Mouse (Mus musculus) lung, embryonic 14.5 days (tissue): ENCODE measurements around the gene Atoh1. TPM values are rescaled to one million over a fixed set of nuclear protein-coding genes. Genes with fewer than 3 reads are reported as not detected.

Source experiments
- ATAC-seq: fragments of 200-750 bp; cut with Nextera tagmentation; 2 replicates; pipeline ENCODE4 v1.8.0; 2017; ENCODE audit warnings: mild to moderate bottlenecking, moderate TSS enrichment, moderate library complexity; ENCODE audit not compliant: insufficient read depth
- DNase-seq: peaks from one replicate; pipeline ENCODE4 v3.0.0-alpha.2; 2015
- H3K27ac ChIP-seq: fragments of 300-500 bp; sonication (generic); 2 replicates; pipeline ENCODE4 v1.5.1; 2014; ENCODE audit warnings: low read depth, mild to moderate bottlenecking, moderate library complexity
- H3K27me3 ChIP-seq: fragments of 300-500 bp; sonication (generic); 2 replicates; pipeline ENCODE4 v1.6.1; 2014; ENCODE audit warnings: low read length, control low read depth; ENCODE audit not compliant: insufficient read depth
- H3K36me3 ChIP-seq: fragments of 300-500 bp; sonication (generic); 2 replicates; pipeline ENCODE4 v1.6.1; 2014; ENCODE audit warnings: control low read depth; ENCODE audit not compliant: insufficient read depth
- H3K4me1 ChIP-seq: fragments of 300-500 bp; sonication (generic); 2 replicates; pipeline ENCODE4 v1.6.1; 2014; ENCODE audit warnings: antibody characterized with exemption, control low read depth; ENCODE audit not compliant: insufficient read depth
- H3K4me2 ChIP-seq: fragments of 300-500 bp; sonication (generic); 2 replicates; pipeline ENCODE4 v1.6.1; 2014; ENCODE audit warnings: mild to moderate bottlenecking
- H3K4me3 ChIP-seq: fragments of 300-500 bp; sonication (generic); 2 replicates; pipeline ENCODE4 v1.5.1; 2014; ENCODE audit warnings: low read depth, low read length
- H3K9ac ChIP-seq: fragments of 300-500 bp; sonication (generic); 2 replicates; pipeline ENCODE4 v1.6.1; 2014
- H3K9me3 ChIP-seq: fragments of 300-500 bp; sonication (generic); 2 replicates; pipeline ENCODE4 v1.6.1; 2016; ENCODE audit warnings: low read depth, low read length, control low read depth
- CTCF ChIP-seq: IDR thresholded peaks from 2 replicates; pipeline ENCODE4 v1.5.1; 2016; ENCODE audit warnings: antibody characterized with exemption, low read depth
- WGBS: fragments of 180-500 bp; shearing (Covaris S2); extraction: QIAGEN DNeasy Blood & Tissue Kit; methylation state at CpG from one replicate; pipeline ENCODE4 v1.1.7; 2014; 5-methylcytosine and 5-hydroxymethylcytosine counted together
- polyA plus RNA-seq: library from polyadenylated mRNA; unstranded; fragments of >200 nt; fragmentation: Nextera tagmentation; extraction: Ambion mirVana; gene quantifications from 2 replicates; pipeline ENCODE4 v1.2.1, GENCODE M21; 2014

Atoh1 gene
- not detected in 2 replicates for polyA plus RNA-seq

DNA sequence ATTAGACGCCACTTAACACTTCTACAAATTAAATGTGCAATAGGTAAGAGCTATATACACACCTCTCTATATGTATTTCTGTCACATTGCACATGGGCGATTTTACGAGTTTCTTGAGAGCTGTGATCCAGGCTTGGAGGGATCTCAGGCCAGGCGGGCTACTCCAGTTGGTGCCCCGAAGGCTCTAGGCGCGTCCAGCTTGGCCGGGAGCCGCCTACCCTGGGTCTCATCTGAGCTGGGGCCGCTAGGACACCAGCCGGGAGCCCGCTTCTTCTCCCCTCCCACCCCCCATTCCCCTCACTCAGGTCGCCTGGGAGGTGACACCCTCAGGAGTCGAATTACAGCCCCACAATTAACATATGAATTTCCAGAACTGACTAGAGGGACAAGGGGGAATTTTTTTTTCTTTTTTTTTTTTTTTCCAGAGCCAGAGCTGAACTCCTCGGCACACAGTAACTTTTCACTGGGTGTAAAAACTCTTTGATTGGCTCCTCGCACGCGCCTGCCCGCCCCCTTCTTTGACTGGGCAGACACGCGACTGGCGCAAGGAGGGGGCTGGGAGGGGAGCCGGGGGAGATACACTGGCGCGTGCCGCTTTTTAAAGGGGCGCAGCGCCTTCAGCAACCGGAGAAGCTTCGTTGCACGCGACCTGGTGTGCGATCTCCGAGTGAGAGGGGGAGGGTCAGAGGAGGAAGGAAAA, at the start of gene Atoh1:
Atoh1 (plus strand) TSS at position 627 of the 700 bp plus-strand sequence.
- Histone ChIP-seq H3K27me3 (peaks cover 68% of the 10 kb centered on the region), H3K9me3 (no peaks in the 10 kb centered on the region), H3K4me1 (peaks cover 4% of the 10 kb centered on the region; the same call in 1 of the 2 replicates), H3K9ac (no peak within 1 kb of the TSS), H3K27ac (no peak within 1 kb of the TSS), H3K4me3 (peak within 1 kb of the TSS; percentile 39), H3K36me3 (no peaks in the 10 kb centered on the region), H3K4me2 (peak within 1 kb of the TSS; percentile 78)
- DNase-seq (peak; percentile 67), ATAC-seq (peak; percentile 84)
- no peak for TF ChIP-seq CTCF
- WGBS = under 1% methylated on average over 34 of the region's 34 CpGs

DNA sequence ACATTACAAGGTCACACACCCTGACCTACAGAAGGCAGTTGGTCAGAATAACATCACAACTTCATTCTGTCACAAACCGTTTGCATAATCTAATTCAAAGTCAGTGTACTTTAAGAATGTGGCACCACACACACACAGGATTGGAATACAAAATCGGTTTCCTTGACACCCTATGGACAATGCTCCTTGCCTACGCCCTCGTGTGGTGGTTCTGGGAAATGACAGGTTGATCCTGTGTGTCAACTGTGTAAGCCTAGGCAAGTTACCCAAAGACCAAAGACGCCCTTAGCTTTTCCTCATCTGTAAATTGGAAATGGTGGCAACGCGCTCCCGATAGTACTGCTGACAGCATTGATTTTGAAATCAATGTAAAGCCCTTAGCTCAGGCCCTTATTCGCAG, 45.0 kb upstream of the Atoh1 start:
- DNase-seq (peak; percentile 66), ATAC-seq (peak; percentile 65; the same call in 1 of the 2 replicates)
- Histone ChIP-seq H3K36me3 (no peaks in the 10 kb centered on the region), H3K4me1 (no peaks in the 10 kb centered on the region), H3K9me3 (no peaks in the 10 kb centered on the region), H3K9ac (no peak overlapping the region), H3K4me2 (no peak overlapping the region), H3K27ac (no peak overlapping the region), H3K4me3 (no peak overlapping the region), H3K27me3 (peaks cover 4% of the 10 kb centered on the region; the same call in 1 of the 2 replicates)
- TF ChIP-seq CTCF = peak; percentile 65
- 36% methylated on average over 9 of the region's 9 CpGs for WGBS

DNA sequence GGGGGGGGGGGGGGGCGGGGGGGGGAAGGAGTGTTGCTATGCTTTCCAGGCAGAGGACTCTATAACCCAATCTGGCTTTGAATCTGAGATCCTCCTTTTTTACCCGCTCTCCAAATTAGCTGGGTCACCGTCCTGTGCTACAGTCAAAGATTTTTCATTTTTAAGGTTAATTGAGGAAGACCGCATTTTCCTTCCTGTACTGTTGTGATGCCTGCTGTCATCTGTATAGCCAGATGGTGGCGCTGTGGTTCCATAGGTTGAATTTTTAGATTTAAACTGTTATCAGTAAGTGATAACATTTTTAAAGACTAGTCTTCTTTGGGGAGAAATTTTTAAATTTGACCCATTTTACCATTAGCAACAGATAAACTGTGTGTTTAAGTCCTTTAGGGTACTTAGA, 44.0 kb upstream of the Atoh1 start:
- no peak overlapping the region for H3K4me3 ChIP-seq
- DNase-seq (peak; percentile 77), ATAC-seq (0 out of 2 replicates have a peak, but pooled peaks have one; percentile 31)
- no peaks in the 10 kb centered on the region for H3K36me3 ChIP-seq
- no peaks in the 10 kb centered on the region for H3K4me1 ChIP-seq
- H3K4me2 ChIP-seq = peak overlapping the region; percentile 20; the same call in 1 of the 2 replicates
- WGBS = 4% methylated on average over 5 of the region's 5 CpGs
- no peak overlapping the region for H3K27ac ChIP-seq
- peaks cover 4% of the 10 kb centered on the region; the same call in 1 of the 2 replicates for H3K27me3 ChIP-seq
- no peak overlapping the region for H3K9ac ChIP-seq
- no peaks in the 10 kb centered on the region for H3K9me3 ChIP-seq
- TF ChIP-seq CTCF = peak; percentile 79

DNA sequence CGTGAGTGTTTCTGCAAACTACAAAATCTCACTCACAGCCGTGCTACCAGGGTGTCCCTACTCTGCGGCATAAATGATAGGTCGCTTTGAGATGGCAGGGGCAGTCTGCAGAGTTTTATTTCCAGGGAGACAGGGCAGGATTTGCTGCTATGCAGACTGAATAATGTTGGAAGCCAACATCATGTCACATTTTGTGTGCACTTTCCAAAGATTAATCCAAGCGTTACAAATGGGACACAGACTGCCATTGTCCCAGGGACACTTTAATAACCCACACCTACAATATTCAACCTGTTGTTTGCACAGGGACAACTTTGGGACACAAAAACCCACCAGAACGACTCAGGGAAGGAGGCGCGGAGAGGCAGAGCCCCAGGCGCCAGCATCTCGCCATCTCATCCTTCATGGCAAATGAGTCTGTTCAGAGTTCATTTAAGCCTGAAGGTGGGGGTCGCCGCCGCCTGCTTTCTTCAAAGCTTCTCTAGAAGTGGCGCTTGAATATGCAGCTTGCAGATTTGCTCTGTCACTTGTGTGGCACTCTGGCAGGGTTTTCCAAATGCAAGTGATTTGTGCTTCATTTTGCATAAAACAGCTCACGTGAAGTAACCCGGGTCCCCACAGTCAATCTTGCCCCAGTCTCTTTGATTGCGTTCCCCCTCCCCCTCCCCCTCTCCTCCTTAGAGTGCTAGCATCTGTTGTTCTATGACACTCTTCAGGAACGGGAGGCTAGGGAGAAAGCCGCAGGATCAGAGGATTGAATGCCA, 40.6 kb upstream of the Atoh1 start:
- 7% methylated on average over 19 of the region's 19 CpGs for WGBS
- no peak for TF ChIP-seq CTCF
- Histone ChIP-seq H3K9me3 (no peaks in the 10 kb centered on the region), H3K4me2 (0 out of 2 replicates have a peak overlapping the region, but pooled peaks have one; percentile 31), H3K36me3 (no peaks in the 10 kb centered on the region), H3K9ac (no peak overlapping the region), H3K4me1 (no peaks in the 10 kb centered on the region), H3K27me3 (peaks cover 4% of the 10 kb centered on the region; the same call in 1 of the 2 replicates), H3K4me3 (no peak overlapping the region), H3K27ac (no peak overlapping the region)
- ATAC-seq (no peak), DNase-seq (peak; percentile 4)

DNA sequence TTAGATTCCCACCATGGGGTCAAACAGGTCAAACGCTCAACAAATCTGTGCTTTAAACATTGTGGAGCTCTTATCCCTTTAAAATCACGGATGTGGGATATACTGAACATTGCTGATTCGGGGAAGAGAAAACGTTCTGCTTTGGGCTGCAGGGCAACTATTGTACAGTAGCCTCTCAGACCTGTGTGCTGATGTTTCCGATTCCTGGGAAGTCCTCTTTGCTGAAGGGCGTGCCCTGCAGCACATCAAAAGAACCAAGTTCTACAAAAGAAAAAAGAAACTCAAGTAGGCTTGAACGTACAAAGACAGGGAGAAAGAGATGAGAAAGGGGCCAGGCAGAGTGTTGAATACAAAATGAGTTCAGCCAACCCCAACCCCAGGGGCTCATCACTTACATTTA, 34.2 kb upstream of the Atoh1 start:
- Histone ChIP-seq H3K9me3 (no peaks in the 10 kb centered on the region), H3K4me3 (no peak overlapping the region), H3K4me2 (no peak overlapping the region), H3K4me1 (no peaks in the 10 kb centered on the region), H3K27me3 (no peaks in the 10 kb centered on the region), H3K9ac (no peak overlapping the region), H3K27ac (no peak overlapping the region), H3K36me3 (no peaks in the 10 kb centered on the region)
- TF ChIP-seq CTCF = no peak
- WGBS = 38% methylated on average over 7 of the region's 7 CpGs
- DNase-seq (no peak), ATAC-seq (no peak)

DNA sequence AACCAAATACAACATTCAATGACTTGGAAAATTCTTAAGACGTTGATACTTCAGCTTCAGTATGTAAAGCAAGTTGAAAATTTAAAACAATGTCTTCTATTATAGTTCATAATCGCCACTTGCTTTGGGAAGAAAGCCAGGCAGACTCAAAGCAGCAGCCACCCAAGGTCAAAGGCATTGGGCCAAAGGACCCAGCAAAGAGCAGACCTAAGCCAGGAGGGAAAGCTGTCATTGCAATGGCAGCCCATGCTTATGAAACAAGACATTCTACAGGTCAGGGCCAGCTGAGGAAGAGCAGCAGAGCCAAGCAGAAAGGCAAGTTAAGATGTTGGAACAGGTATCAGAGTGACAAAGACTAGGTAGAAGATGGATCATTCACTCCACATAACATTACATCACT, 25.3 kb upstream of the Atoh1 start:
- TF ChIP-seq CTCF = no peak
- 75% methylated on average over 2 of the region's 2 CpGs for WGBS

More for the DNA sequence above, 25.3 kb upstream of the Atoh1 start:
- H3K27ac ChIP-seq = no peak overlapping the region
- no peaks in the 10 kb centered on the region for H3K27me3 ChIP-seq
- no peaks in the 10 kb centered on the region for H3K36me3 ChIP-seq
- H3K4me1 ChIP-seq = no peaks in the 10 kb centered on the region
- no peak overlapping the region for H3K4me2 ChIP-seq
- ATAC-seq = no peak
- no peak overlapping the region for H3K4me3 ChIP-seq
- no peaks in the 10 kb centered on the region for H3K9me3 ChIP-seq
- DNase-seq = no peak
- H3K9ac ChIP-seq = no peak overlapping the region
